Mouse (Mus musculus) T-helper 2 cell (primary cell): Measurements from ENCODE around the gene Bcan.

Experiments
- in situ Hi-C: fragments of 300-600 bp; cut with MboI, MseI; formaldehyde crosslinking; loops from one replicate; pipeline ENCODE4 v1.15.1; 2025; ENCODE audit warnings: high pct_unique_total_duplicates

Gene Bcan

DNA sequence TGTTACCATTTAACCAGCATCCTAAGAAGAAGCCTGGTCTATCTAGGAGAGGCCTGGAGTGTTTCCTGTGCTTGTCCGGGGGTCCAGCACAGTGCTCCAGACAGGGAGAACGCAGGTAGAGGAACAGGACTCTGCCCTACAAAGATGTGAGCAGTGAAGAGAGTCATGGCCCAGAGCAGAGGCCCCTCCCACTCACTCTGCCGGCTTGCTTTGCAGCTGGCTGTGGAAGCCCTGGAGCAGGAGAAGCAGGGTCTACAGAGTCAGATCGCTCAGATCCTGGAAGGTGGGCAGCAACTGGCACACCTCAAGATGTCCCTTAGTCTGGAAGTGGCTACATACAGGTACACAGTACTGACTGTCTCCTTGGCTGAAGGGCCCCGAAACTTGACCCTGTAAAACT, 27.3 kb downstream of the Bcan start:
- in situ Hi-C loops: no loop called here

DNA sequence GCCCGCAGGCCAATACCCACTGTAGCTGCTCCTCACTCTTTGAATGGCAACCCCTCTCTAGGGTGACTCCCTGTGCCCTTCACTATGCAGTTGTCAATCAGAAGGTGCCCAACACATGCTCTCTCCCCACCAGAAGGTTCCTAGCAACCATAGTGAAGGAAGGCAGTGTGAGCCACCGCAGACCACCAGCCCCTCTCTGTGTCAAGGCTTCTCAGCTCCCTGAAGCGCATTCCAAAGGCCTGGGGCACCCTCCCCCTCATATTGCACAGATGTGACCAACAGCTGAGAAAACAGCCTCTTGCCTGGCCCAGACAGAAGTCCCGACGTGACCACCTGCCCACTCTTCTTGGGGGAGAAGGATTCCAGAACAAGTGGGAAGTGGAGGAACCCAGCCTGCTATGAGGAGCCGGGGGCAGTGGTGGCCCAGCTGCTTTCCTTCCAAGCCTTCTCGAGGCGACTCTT, 27.8 kb downstream of the Bcan start:
- in situ Hi-C loops: no loop called here

GRCm38 (mm10) chr3:87971489-87972202, 28.4 kb downstream of the Bcan start:
- in situ Hi-C loops: no loop called here

DNA sequence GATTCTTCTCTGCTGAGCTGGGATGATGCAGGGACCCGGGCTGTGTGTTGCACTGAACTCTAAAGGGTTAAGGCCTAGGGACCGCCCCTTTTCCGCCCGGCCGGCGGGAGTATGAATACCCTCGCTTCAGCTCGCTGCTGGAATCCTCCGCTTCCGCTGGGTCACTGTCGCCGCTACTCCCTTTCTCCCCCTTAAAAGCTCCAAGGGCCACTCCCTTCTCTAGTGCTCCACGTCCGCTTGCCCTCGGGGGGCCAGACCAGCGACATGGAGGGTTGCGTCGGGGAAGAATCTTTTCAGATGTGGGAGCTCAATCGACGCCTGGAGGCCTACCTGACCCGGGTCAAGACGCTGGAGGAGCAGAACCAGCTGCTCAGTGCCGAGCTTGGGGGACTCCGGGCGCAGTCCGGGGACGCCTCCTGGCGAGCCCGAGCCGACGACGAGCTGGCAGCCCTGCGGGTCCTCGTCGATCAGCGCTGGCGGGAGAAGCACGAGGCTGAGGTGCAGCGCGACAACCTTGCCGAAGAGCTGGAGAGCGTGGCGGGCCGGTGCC, 29.0 kb downstream of the Bcan start, which contains the start of gene Nes:
Gene Nes, plus strand, starts transcription at position 140 of the 550 bp plus-strand sequence.
- in situ Hi-C loops: no loop called here

- in situ Hi-C loops: no loop called here
Measured at GRCm38 (mm10) chr3:87970184-87970938, 29.7 kb downstream of the Bcan start.

DNA sequence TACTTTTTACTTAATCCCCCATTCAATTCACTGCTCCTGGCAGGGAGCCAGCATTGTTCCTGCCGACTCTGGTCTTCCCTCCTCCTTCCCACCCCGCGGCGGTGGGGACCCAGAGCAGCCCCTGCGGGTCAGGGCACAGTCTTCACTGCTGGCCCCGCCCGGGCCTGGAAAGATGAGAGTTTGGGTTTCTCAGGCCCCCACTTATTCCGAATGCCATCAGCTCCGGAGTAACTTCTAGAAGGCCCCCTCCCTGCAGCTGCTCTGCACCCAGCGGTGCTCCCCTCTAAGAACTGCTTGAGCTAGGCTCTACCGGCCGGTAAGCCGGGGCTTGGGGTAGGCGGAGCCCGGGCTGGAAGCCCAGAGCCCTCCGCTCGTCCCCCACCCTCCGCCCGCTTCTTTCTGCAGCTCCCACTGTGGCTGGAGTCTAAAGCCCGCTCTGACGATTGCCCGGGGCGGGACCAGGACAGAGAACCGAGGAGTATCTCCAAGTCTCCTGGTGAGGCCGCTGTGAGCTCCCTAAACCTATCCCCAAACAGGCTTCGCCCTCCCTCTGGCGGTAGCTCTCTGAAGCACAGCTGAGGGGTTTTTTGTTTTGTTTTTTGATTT, 39.3 kb downstream of the Bcan start:
- in situ Hi-C loops: no loop called here

DNA sequence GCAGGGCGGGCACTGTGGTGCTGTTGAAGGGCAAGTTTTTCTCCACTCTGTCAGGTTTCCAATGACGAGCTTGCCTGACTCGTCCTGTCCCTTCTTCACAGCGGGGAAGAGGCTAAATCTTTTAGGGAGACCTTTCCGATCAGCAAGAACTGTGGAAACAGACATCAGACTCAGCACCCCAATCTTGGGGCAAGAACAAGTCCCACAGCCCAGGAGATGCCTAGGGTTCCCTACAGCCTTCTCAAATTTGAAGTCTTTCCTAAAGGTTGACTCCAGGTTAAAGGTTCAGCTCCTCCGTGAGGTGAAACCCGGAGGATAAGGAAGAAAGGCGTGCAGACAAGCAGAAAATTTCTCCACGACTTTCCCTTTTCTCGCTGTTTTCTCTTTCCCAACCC, 39.8 kb downstream of the Bcan start:
- in situ Hi-C loops: no loop called here

DNA sequence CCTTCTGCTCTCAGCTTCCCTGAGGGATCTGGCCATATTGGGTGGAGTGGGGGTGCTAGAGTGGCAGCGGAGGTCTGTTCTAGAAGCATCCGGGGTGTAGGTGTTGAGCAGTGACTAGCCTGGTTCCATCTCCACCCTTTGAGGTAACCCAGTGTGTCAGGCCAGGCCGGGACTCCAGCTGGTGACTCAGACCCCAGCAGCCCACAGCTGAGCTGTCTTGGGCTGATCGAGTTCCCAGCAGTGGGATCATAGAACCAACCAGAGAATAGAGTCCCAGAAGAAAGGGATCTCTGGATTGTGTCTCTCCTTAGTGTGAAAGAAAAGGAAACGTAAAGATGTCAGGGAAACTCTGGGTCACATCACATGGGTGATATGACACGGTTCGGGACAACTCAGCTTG, 40.7 kb downstream of the Bcan start:
- in situ Hi-C loops: no loop called here

DNA sequence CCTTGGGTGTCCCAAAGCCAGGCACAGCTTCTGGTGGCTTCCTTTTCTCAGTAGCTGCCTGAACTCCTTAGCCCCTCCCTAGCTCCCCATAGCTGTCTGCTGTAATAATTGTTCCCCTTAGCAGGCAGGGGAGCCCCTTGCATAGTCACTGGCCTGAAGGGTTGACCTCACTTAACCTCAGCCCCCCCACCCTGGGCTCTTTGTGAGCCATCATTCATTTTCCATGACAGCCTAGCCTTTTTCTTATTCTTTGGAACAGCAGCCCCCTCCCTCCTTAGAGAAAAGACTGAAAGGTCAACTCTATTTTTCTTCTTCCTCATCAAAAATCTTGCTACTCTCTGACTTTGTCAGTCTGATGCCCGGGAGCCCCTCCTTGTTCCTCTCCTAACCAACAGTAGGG, 41.1 kb downstream of the Bcan start:
- in situ Hi-C loops: no loop called here

DNA sequence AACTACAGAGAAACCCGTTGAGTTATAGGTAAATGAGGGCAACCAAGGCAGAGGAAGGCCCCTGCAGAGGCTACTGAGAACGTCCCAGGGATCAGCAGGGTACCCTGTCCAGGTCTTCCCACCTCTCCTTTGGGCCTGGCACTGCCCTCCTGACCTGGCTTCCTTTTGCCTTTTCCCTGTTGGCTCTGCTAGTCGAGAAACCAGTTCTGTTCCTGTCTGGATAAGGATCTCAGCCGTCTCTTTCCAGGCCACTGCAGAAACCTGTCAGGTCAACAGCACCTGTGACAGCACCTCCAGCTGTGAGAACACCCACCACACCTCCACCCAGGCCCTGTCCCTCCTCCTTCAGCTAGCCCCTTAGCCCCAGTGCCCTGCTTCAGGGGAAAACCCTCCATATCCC, 41.6 kb downstream of the Bcan start:
- in situ Hi-C loops: no loop called here

GRCm38 (mm10) chr3:87958056-87958455, 42.0 kb downstream of the Bcan start:
- in situ Hi-C loops: no loop called here

DNA sequence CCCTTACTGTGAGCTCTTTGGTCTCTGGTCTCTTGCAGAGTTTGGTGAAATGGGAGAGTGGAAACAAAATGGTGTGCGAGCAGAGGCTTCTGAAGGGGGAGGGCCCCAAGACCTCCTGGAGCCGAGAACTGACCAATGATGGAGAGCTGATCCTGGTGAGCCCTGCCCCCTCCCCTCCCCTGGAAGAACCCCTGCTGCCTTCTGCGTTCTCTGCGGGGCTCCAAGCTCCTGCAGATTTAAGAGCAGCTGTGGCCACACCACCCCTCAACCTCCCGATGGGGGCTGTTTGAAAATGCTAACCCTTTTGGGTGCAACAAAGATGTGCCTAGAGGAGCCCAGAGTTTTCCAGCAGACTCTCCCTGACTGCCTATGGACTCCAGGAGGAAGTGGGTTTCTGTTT, 47.6 kb downstream of the Bcan start:
- in situ Hi-C loops: no loop called here

- in situ Hi-C loops: no loop called here
Measured at GRCm38 (mm10) chr3:87951946-87952345, 48.1 kb downstream of the Bcan start.

DNA sequence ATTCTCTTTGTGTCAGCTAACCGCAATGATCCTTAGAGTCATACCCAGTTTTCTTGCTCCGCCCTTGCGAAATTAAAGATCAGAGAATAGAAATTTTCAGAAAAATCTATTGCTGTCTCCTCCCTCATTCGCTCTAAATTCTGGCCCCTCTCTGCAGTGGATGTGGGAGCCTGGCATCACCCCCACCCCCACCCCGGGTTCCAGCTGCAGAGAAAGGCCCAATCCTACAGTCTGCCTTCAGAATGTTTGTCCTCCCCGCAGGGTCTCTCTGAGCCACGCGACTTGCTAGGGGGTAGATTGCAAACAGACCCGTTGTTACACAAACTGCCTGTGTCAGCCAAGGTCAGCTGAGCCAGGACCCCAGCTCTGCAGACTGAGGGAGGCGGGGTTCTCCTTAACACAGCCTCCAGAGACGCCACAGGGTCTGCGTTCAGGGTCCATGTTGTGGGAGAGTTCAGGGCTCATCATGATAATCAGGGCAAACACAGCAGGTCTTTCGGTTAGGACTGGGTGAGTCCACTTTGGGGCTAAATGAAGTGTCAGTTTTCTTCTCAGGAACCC, 50.0 kb downstream of the Bcan start:
- in situ Hi-C loops: loop anchor here (25.0 kb wide), 1 partner anchor 762 kb away; the partner anchor contains the start of gene Rit1

- in situ Hi-C loops: loop anchor here (25.0 kb wide), 1 partner anchor 763 kb away; the partner anchor contains the start of gene Rit1
Measured at GRCm38 (mm10) chr3:87949266-87949954, 50.6 kb downstream of the Bcan start.

DNA sequence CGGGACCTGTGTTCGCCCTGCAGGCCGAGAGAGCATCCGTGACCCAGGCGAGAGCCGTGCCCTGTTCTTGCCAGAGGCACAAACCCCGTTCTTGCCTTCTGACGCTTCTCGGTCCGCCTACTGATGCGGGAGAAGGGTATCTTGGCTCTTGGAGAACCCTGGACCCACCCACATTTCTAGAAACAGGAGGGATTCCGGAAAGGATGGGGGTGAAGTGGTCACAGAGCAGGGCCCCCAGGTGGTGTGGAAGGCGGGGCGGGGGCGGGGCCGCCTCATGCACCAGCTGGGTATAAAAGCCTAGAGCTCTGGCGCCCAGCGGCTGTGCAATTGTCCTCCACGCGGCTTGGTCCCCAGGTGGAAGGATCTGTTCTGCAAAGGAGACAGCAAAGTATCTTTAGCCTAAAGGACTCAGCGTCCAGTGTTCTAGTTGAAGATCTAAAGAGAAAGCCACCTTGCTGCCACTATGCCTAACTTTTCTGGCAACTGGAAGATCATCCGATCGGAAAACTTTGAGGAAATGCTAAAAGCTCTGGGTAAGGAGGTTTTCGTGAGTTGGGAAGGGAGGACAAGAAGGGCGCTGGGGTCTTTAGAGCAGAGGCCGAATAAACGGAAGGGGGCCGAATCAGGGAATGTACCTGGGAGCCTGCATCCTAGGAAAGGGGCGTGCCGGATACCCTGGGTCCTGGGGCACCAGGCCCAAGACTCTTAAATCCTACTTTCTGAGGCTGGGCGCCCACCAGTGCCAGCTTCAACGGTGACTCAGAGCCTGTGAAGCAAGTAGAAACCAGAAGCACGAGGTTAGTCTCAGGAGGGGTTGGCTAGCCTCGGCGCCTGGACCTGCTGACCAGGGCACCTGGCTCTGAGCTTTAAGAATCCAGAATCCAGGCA, 51.4 kb downstream of the Bcan start, which contains the start of gene Crabp2:
Gene Crabp2, plus strand, starts transcription at position 289 of the 888 bp plus-strand sequence.
- in situ Hi-C loops: loop anchor here (25.0 kb wide), 1 partner anchor 764 kb away; the partner anchor contains the start of gene Rit1

GRCm38 (mm10) chr3:87947811-87948199, 52.2 kb downstream of the Bcan start:
- in situ Hi-C loops: loop anchor here (25.0 kb wide), 1 partner anchor 764 kb away; the partner anchor contains the start of gene Rit1

DNA sequence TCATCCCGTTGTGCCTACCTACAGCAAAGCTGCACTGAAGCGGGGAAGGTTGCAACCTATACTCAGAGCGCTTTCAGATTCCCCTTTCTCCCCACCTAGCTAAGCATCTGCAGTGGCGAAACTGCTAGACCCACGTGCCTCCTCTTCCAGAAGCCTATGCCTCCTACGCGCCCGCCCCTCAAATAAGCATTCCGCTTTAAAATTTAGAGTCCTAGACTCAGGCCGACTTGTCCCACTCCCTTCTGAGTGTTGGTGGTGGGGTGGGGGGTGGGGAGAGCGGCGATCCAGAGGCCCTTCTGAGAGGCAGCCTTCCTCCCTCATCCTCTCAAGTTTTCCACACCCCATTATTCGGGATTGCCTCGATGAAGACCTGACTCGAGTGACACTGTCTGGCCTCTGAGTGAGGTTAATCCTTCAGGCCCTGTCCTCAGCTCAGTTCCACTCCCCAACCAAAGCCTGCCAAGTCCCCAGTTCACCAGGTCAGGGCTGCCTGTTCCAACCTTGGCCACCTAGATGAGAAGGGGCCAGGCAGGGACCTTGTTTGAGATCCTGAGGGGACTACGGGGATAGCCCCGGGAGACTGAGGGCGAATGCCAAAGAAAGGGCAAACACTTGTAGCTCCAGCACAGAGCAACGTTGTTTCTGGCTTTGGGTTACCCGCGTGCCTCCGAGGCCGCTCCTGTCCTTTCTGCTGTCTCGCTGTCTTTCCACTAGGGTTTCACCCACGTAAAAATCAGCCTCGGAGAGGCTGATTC, 52.8 kb downstream of the Bcan start:
- in situ Hi-C loops: loop anchor here (25.0 kb wide), 1 partner anchor 765 kb away; the partner anchor contains the start of gene Rit1

- in situ Hi-C loops: loop anchor here (25.0 kb wide), 1 partner anchor 766 kb away; the partner anchor contains the start of gene Rit1
Measured at GRCm38 (mm10) chr3:87946541-87946860, 53.5 kb downstream of the Bcan start.
